Comparison of ENCODE assay signal across 8 mouse cellular contexts in the genomic region with DNA sequence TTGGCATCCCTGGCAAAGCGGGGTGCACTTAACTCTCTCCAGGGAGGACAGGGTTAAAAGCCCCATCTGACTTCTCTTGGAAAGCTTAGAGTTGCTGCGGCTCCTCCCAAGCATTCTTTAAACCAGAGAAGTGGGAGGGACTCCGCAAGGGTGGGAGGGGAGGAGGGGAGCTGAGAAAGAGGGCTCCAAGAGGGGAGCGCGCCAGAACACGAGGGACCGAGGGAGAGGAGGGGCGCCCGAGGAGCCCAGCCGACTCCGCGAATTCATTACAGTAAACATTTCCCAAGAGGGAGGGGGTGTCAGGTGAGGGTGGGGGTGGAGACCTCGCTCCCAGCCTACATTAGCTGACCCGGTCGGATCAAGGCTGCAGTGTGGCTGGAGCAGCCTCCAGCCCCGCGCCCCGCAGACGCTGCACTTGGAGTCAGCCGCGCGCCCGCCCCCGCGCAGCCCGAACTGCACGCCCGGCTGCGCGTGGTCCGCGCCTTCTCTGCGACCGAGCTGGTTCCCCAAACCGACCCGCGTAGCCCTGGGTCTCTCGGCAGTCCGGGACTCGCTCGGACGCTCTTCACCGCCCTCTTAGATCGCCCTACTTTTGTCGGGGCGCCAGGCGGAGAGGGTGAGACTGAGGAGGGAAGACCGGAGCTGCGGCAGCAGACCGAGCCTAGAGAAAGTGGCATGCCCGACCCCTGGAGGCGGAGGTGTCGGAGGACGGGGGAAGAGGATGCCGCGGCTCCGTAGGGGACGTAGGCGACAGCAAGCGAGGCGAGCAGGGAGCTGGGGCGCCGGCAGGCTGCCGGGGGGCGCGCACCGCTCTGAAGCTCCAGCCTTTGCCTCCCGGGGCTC. TPM values are rescaled to one million over a fixed set of nuclear protein-coding genes. Genes with fewer than 3 reads are reported as not detected.
A peak's percentile ranks its signal among the peaks of the same experiment; 100 is the strongest.
DNase-seq lines count a peak whose midpoint lies in the region; ATAC-seq and TF ChIP-seq lines count a peak whose summit lies in the region.

No protein-coding gene starts in this region.

- peak overlapping the region; percentile 91 for H3K4me2 ChIP-seq in hindbrain, embryonic 16.5 days (ENCODE audit: low read length)

- in situ Hi-C loops in Patski (cut with MboI; ENCODE audit: low pct_unique_long_range_greater_than_20kb) = loop anchor here (5.0 kb wide), 1 partner anchor 1508 kb away; no protein-coding TSS in a partner anchor

- no peaks in the 10 kb centered on the region for H3K27me3 ChIP-seq in Patski
- H3K27me3 ChIP-seq in hindbrain, embryonic 16.5 days (replicated peaks; ENCODE audit: control insufficient read depth, insufficient read depth, low read length) = no peaks in the 10 kb centered on the region

- no peaks in the 10 kb centered on the region for H3K36me3 ChIP-seq in hindbrain, embryonic 16.5 days (ENCODE audit: control insufficient read depth, insufficient read depth, low read length)

- DNase-seq in Patski (ENCODE audit: low read depth, low spot score) = no peak
- DNase-seq in gastrocnemius, adult 8-10 months (ENCODE audit: low spot score in 2 of 2) = peak; percentile 32 to 42
- DNase-seq in left cerebral cortex, adult 18-20 months (ENCODE audit: low spot score in 2 of 2) = peak; percentile 63 to 77
- peak; percentile 29 for DNase-seq in lung, postnatal 25 days (ENCODE audit: low spot score)
- DNase-seq in right cerebral cortex, adult 18-20 months = peak; percentile 85
- no peak for DNase-seq in natural killer cell, adult 2 months (ENCODE audit: low spot score in 2 of 2)

- CTCF ChIA-PET in Patski (lab: Charles Lee) = interaction anchor here (0.9 kb wide), 1 partner anchor 233 kb away, joined by 3 read pairs; no protein-coding TSS in a partner anchor

- peak; percentile 81 for ATAC-seq in Patski
- peak; percentile 37 for ATAC-seq in common myeloid progenitor, adult 5-6 weeks (replicated peaks; ENCODE audit: low read depth, poor library complexity, severe bottlenecking)
- ATAC-seq in hindbrain, embryonic 16.5 days = peak; percentile 90

- POLR2A ChIA-PET in Patski (lab: Charles Lee) = interaction anchor here (0.7 kb wide), 1 partner anchor 1061 kb away, joined by 3 read pairs; no protein-coding TSS in a partner anchor

- 0% methylated on average over 61 of the region's 68 CpGs for WGBS in hindbrain, embryonic 16.5 days

- TF ChIP-seq CTCF in Patski (IDR thresholded peaks at IDR 0.05) = peak; percentile 83

- peak overlapping the region; percentile 94 for H3K9ac ChIP-seq in hindbrain, embryonic 16.5 days (ENCODE audit: low read depth, low read length)

- H3K27ac ChIP-seq in hindbrain, embryonic 16.5 days (ENCODE audit: low read depth, low read length) = peak overlapping the region; percentile 94

- no peaks in the 10 kb centered on the region for H3K9me3 ChIP-seq in hindbrain, embryonic 16.5 days (ENCODE audit: control insufficient read depth, low read length)

- H3K4me3 ChIP-seq in hindbrain, embryonic 16.5 days (ENCODE audit: low read length) = peak overlapping the region; percentile 94

- H3K4me1 ChIP-seq in hindbrain, embryonic 16.5 days (ENCODE audit: control insufficient read depth, insufficient read depth, low read depth, low read length) = peaks cover 2% of the 10 kb centered on the region

RNA-seq across cellular contexts. Expression of a gene that starts 3.2 kb away (rescaled TPM):
- polyA plus RNA-seq in Patski (2021) = 2.3 TPM
- not detected in 2 replicates for total RNA-seq in common myeloid progenitor, adult 5-6 weeks (2017)
- total RNA-seq in gastrocnemius, adult 8-10 months (2022) = 1 to 10 TPM; 4.5 to 6.6 (median 5.8) TPM
- 20.3 and 24.4 TPM in 2 replicates for polyA plus RNA-seq in hindbrain, embryonic 16.5 days (2015; fragmentation: Nextera tagmentation; extraction: Ambion mirVana)
- total RNA-seq in left cerebral cortex, adult 18-20 months (2021) = 10 to 100 TPM; 57.7 to 58.4 TPM

Comparison
In these comparisons a context has a peak if more than half of its experiments do, and no peak if none do; other contexts are left out.
1. ATAC-seq: peak in every context shown above with its lines; median percentile 90 in hindbrain, embryonic 16.5 days; 81 in Patski; 37 in common myeloid progenitor, adult 5-6 weeks.
2. DNase-seq: peak in gastrocnemius, adult 8-10 months (2 of 2), left cerebral cortex, adult 18-20 months (2 of 2), lung, postnatal 25 days (single experiment) and right cerebral cortex, adult 18-20 months (single experiment); none in Patski (single experiment) and natural killer cell, adult 2 months (0 of 2).
3. RNA of a gene that starts 3.2 kb away (total RNA-seq): 57.7 to 58.4 TPM in left cerebral cortex, adult 18-20 months; 4.5 to 6.6 TPM in gastrocnemius, adult 8-10 months and not detected in common myeloid progenitor, adult 5-6 weeks; every median in the first group is over 4 times any median in the second.